Mouse (Mus musculus): ENCODE results near the gene Snx21. TPM values are rescaled to one million over a fixed set of nuclear protein-coding genes. Genes with fewer than 3 reads are reported as not detected.

Gene Snx21
- polyA plus RNA-seq, 1 experiment = 19.2 TPM

DNA sequence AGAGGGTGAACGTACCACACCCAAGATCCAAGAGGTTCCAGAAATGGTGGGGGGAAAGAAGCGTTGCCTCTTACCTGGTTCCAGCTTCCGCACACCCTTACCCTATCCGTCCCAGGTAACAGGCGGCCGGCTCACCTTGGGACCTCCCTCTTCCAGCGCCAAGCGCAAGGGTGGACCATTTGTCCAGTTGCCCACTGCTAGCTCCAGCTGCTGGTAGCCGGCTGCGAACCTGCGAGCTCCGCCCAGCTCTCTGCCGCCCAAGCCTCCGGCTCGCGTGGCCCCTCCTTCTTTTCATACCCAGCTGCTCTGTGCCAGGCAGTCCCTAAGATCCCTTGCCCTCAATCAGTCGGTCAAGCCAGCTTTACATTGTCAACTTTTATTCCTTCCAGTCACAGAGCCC is 8.8 kb upstream of the Snx21 start:
- TF ChIP-seq POLR2A (IDR thresholded peaks at IDR 0.05; ENCODE audit: low read depth, low read length) = no peak
- TF ChIP-seq CTCF (IDR thresholded peaks at IDR 0.05; ENCODE audit: extremely low read depth, insufficient read length, insufficient replicate concordance, low read depth, low read length) = no peak
- whole genome bisulfite sequencing = 60% methylated on average over 17 of the region's 17 CpGs
- Histone ChIP-seq H3K36me3 (ENCODE audit: control insufficient read depth, insufficient read depth, low read length) (peaks cover 4% of the 10 kb centered on the region; the same call in 1 of the 2 replicates), H3K27me3 (ENCODE audit: control insufficient read depth, insufficient read depth, low read length) (no peaks in the 10 kb centered on the region), H3K4me1 (ENCODE audit: control insufficient read depth, insufficient read depth, insufficient read length, low read length) (peaks cover 6% of the 10 kb centered on the region; the same call in 1 of the 2 replicates), H3K27ac (ENCODE audit: insufficient read depth, low read depth, low read length) (no peak overlapping the region), H3K4me3 (ENCODE audit: low read depth, low read length) (no peak overlapping the region)

DNA sequence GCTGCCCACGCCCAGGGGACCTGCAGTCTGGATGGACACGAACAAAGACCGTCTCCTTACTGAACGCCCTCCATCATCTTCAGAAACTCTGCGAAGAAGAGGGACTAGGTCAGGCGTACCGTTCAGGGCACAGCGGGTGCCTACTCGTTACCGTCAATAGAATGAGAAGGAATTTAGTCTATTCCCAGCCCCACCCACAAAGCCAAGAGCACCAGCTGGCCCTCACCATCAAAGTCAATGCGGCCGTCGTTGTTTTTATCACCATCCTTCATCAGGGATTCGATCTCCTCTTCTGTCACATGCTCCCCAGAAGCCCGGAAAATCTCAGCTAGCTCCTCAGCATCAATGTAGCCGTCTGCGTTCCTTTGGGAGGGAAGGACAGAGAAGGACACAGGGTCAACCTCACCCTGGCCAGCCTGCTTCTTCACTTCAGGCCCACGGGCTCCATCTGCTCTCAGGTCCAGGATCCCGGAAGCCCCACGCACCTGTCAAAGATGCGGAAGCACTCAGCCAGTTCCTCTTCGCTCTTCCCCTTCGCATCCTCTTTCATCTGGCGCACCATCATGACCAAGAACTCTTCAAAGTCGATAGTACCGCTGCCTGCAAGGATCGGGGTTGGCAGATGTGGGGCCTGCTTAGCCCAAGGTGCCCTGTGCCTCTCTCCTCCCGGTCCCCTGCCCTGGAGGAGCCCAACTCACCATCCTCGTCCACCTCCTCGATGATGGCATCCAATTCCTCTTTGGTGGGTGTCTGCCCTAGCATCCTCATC is 8.2 kb upstream of the Snx21 start:
- peaks cover 6% of the 10 kb centered on the region; the same call in 1 of the 2 replicates for H3K4me1 ChIP-seq (ENCODE audit: control insufficient read depth, insufficient read depth, insufficient read length, low read length)
- WGBS = 75% methylated on average over 30 of the region's 30 CpGs

GRCm38 (mm10) chr2:164778015-164778287 is 7.7 kb upstream of the Snx21 start:
- no peak overlapping the region for H3K4me3 ChIP-seq (ENCODE audit: low read depth, low read length)
- H3K4me1 ChIP-seq (ENCODE audit: control insufficient read depth, insufficient read depth, insufficient read length, low read length) = peaks cover 6% of the 10 kb centered on the region; the same call in 1 of the 2 replicates
- H3K27me3 ChIP-seq (ENCODE audit: control insufficient read depth, insufficient read depth, low read length) = no peaks in the 10 kb centered on the region
- no peak for TF ChIP-seq CTCF (IDR thresholded peaks at IDR 0.05; ENCODE audit: extremely low read depth, insufficient read length, insufficient replicate concordance, low read depth, low read length)
- TF ChIP-seq POLR2A (IDR thresholded peaks at IDR 0.05; ENCODE audit: low read depth, low read length) = no peak
- H3K36me3 ChIP-seq (ENCODE audit: control insufficient read depth, insufficient read depth, low read length) = no peaks in the 10 kb centered on the region
- WGBS = 93% methylated on average over 11 of the region's 11 CpGs
- no peak overlapping the region for H3K27ac ChIP-seq (ENCODE audit: insufficient read depth, low read depth, low read length)

More for the DNA sequence above, 8.2 kb upstream of the Snx21 start:
- H3K4me3 ChIP-seq (ENCODE audit: low read depth, low read length) = no peak overlapping the region
- H3K27me3 ChIP-seq (ENCODE audit: control insufficient read depth, insufficient read depth, low read length) = no peaks in the 10 kb centered on the region
- H3K36me3 ChIP-seq (ENCODE audit: control insufficient read depth, insufficient read depth, low read length) = 0 out of 2 replicates have a peak, but pooled peaks cover 2% of the 10 kb centered on the region
- no peak overlapping the region for H3K27ac ChIP-seq (ENCODE audit: insufficient read depth, low read depth, low read length)
- TF ChIP-seq CTCF (IDR thresholded peaks at IDR 0.05; ENCODE audit: extremely low read depth, insufficient read length, insufficient replicate concordance, low read depth, low read length) (no peak), POLR2A (IDR thresholded peaks at IDR 0.05; ENCODE audit: low read depth, low read length) (no peak)

DNA sequence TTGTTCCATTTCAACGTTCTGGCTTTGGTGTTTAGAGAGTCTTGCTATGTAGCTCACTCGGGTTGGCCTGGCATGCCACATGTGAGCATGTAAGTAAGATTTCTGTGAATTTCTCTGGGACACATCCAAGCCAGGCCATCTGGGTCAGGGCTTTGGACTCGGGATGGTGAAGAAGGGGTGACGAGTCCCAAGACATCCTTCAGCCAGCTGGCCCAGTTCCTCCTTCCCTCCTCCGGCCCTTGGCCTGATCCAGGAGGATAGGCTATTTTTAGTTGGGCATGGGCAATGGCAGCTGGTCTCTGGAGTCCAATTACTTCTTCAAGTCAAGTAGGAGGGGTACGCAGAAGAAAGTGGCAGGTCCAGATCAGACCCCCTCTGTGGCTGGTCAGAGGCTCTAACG is 6.8 kb upstream of the Snx21 start:
- Histone ChIP-seq H3K36me3 (ENCODE audit: control insufficient read depth, insufficient read depth, low read length) (no peaks in the 10 kb centered on the region), H3K4me1 (ENCODE audit: control insufficient read depth, insufficient read depth, insufficient read length, low read length) (0 out of 2 replicates have a peak, but pooled peaks cover 2% of the 10 kb centered on the region), H3K4me3 (ENCODE audit: low read depth, low read length) (no peak overlapping the region), H3K27me3 (ENCODE audit: control insufficient read depth, insufficient read depth, low read length) (no peaks in the 10 kb centered on the region), H3K27ac (ENCODE audit: insufficient read depth, low read depth, low read length) (no peak overlapping the region)
- TF ChIP-seq CTCF (IDR thresholded peaks at IDR 0.05; ENCODE audit: extremely low read depth, insufficient read length, insufficient replicate concordance, low read depth, low read length) = no peak
- TF ChIP-seq POLR2A (IDR thresholded peaks at IDR 0.05; ENCODE audit: low read depth, low read length) = no peak
- WGBS = 74% methylated on average over 7 of the region's 7 CpGs

DNA sequence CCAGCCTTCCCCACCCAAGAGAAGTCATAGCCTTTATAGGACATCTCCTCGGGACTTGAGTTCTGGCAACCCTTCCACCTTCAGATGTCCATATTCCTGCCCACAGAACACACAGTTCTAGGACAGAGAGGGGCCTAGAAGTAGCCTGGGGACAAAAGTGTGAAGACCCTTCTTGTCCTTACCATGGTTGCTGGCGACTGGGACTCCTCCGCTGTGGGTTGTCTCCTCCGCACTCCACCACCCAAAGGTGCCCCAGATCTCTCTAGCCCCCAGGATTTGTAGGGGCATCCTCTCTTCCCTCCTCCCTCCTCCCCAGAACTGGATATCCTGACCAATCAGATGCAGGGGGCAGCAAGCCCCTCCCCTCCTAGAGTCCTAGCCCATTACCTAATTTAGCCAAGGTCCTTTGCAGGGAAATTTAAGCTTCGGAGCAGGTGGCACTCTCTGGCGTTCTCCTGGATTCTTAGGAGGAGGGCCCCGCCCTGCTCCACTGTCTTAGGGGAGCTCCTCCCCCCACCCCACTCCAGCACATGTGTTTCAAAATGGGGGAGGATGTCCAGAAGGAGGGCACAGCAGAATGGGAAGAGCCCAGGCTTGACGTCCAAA is 6.0 kb upstream of the Snx21 start, which contains the start of gene Tnnc2:
Gene Tnnc2, minus strand, starts transcription at position 487 of the 606 bp plus-strand sequence.
- H3K36me3 ChIP-seq (ENCODE audit: control insufficient read depth, insufficient read depth, low read length) = no peaks in the 10 kb centered on the region
- no peak within 1 kb of the TSS for H3K4me3 ChIP-seq (ENCODE audit: low read depth, low read length)
- H3K4me1 ChIP-seq (ENCODE audit: control insufficient read depth, insufficient read depth, insufficient read length, low read length) = peaks cover under 1% of the 10 kb centered on the region; the same call in 1 of the 2 replicates
- TF ChIP-seq CTCF (IDR thresholded peaks at IDR 0.05; ENCODE audit: extremely low read depth, insufficient read length, insufficient replicate concordance, low read depth, low read length) (no peak), POLR2A (IDR thresholded peaks at IDR 0.05; ENCODE audit: low read depth, low read length) (no peak)
- no peak within 1 kb of the TSS for H3K27ac ChIP-seq (ENCODE audit: insufficient read depth, low read depth, low read length)
- 74% methylated on average over 8 of the region's 8 CpGs for WGBS
- no peaks in the 10 kb centered on the region for H3K27me3 ChIP-seq (ENCODE audit: control insufficient read depth, insufficient read depth, low read length)

DNA sequence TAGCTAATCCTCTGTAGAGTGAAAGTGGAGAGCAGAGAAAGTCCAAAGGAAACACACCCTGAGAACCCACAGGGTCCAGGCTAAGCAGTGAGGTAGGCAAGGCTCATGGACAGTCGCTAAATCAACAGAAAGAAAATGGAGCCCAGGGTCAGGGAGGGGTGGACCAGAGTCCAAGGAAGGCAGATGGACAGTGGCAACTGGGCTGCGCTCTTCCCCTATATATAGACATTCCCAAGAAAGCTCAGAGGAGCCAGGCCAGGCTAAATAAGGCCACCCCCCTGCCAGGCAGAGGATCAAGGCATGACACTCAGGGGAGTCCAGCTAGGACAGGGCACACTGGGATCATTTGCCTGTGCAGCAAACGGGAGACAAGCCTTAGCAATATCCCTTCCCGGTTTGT is 3.7 kb upstream of the Snx21 start:
- H3K4me3 ChIP-seq (ENCODE audit: low read depth, low read length) = no peak overlapping the region
- H3K36me3 ChIP-seq (ENCODE audit: control insufficient read depth, insufficient read depth, low read length) = no peaks in the 10 kb centered on the region
- WGBS = 73% methylated on average over 4 of the region's 4 CpGs
- TF ChIP-seq POLR2A (IDR thresholded peaks at IDR 0.05; ENCODE audit: low read depth, low read length) (no peak), CTCF (IDR thresholded peaks at IDR 0.05; ENCODE audit: extremely low read depth, insufficient read length, insufficient replicate concordance, low read depth, low read length) (no peak)
- H3K27me3 ChIP-seq (ENCODE audit: control insufficient read depth, insufficient read depth, low read length) = no peaks in the 10 kb centered on the region
- no peak overlapping the region for H3K27ac ChIP-seq (ENCODE audit: insufficient read depth, low read depth, low read length)
- H3K4me1 ChIP-seq (ENCODE audit: control insufficient read depth, insufficient read depth, insufficient read length, low read length) = peaks cover 7% of the 10 kb centered on the region; the same call in 1 of the 2 replicates

- 76% methylated on average over 7 of the region's 7 CpGs for WGBS
- TF ChIP-seq POLR2A (IDR thresholded peaks at IDR 0.05; ENCODE audit: low read depth, low read length) (no peak), CTCF (IDR thresholded peaks at IDR 0.05; ENCODE audit: extremely low read depth, insufficient read length, insufficient replicate concordance, low read depth, low read length) (no peak)
- peaks cover 7% of the 10 kb centered on the region; the same call in 1 of the 2 replicates for H3K4me1 ChIP-seq (ENCODE audit: control insufficient read depth, insufficient read depth, insufficient read length, low read length)
- no peak overlapping the region for H3K27ac ChIP-seq (ENCODE audit: insufficient read depth, low read depth, low read length)
- no peak overlapping the region for H3K4me3 ChIP-seq (ENCODE audit: low read depth, low read length)
- H3K27me3 ChIP-seq (ENCODE audit: control insufficient read depth, insufficient read depth, low read length) = no peaks in the 10 kb centered on the region
- H3K36me3 ChIP-seq (ENCODE audit: control insufficient read depth, insufficient read depth, low read length) = peaks cover 2% of the 10 kb centered on the region; the same call in 1 of the 2 replicates
These were observed 1.6 kb upstream of the Snx21 start for GRCm38 (mm10) chr2:164783926-164784581.
